Mouse (Mus musculus) liver, postnatal 0 days (tissue): ENCODE data around the gene Abraxas2.

Experiments used
- CTCF ChIP-seq: sonication (generic); IDR thresholded peaks from 2 replicates; pipeline ENCODE4 v1.5.1; 2016; ENCODE audit warnings: antibody characterized with exemption, low read depth
- EP300 ChIP-seq: IDR thresholded peaks from 2 replicates; pipeline ENCODE4 v1.6.1; 2016; ENCODE audit warnings: antibody characterized with exemption, low read depth, mild to moderate bottlenecking

GRCm38 (mm10) chr7:132866316-132866715, 7.3 kb downstream of the Abraxas2 start:
- TF ChIP-seq EP300 (no peak), CTCF (no peak)
